Mouse (Mus musculus): Measurements from ENCODE around the gene Armt1.
"Not testable (repeated sequence)": the region's sequence is repeated elsewhere in the genome, so short reads cannot be mapped to it uniquely, and the experiment has no call there.

Armt1 gene

DNA sequence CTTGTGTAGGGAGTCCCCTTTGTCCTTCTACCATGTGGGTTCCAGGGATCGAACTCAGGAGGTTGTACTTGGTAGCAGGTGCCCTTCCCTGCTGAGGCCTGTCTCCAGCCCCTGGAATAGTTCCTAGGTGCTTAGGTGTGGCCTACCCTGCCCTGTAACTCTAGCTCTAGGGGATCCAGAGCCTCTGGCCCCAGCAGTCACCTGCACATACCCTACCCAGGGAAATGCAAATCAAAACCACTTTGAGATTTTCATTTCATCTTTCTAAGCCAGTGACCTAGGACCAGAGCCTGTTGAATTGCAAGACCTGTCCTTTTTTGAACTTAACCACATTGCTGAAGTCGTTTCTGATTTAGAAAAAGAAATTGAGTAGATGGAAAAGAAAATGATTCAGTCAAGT, 1.6 kb downstream of the Armt1 start:
- DNase-seq (ENCODE audit: low spot score in 2 of 2) = not testable (repeated sequence)

- DNase-seq (ENCODE audit: low spot score in 2 of 2) = no peak
These were observed 3.1 kb downstream of the Armt1 start for GRCm38 (mm10) chr10:4435416-4435815.

GRCm38 (mm10) chr10:4456409-4456808, 24.1 kb downstream of the Armt1 start:
- DNase-seq (ENCODE audit: low spot score in 2 of 2) = no peak

- no peak for DNase-seq (ENCODE audit: low spot score in 2 of 2)
These were observed 27.9 kb downstream of the Armt1 start for GRCm38 (mm10) chr10:4460201-4460600.

GRCm38 (mm10) chr10:4465799-4466198, 33.5 kb downstream of the Armt1 start:
- DNase-seq (ENCODE audit: low spot score in 2 of 2) = no peak

- DNase-seq (ENCODE audit: low spot score in 2 of 2) = no peak
These were observed 37.1 kb downstream of the Armt1 start for GRCm38 (mm10) chr10:4469406-4469805.

- no peak for DNase-seq (ENCODE audit: low spot score in 2 of 2)
These were observed 41.3 kb downstream of the Armt1 start for GRCm38 (mm10) chr10:4473591-4473993.

DNA sequence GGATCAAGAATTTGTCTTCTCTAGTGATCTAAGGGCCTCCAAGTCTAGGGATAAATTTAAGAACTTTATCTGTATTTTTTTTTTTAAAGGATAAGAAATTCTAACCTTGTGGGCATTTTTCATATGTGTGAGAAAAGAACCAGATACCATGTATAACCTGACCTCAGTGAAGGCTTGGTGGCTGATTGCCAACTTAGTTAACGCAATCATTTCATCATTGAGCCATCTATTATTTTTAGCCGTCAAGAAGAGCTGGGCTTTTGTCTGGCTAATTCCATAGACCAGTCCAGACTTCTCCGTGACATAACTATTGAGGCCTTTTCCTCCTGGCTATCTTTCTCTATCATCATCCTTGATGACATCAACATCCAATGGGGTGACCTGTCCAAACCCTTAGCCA, 43.2 kb downstream of the Armt1 start:
- no peak for DNase-seq (ENCODE audit: low spot score in 2 of 2)

- DNase-seq (ENCODE audit: low spot score in 2 of 2) = no peak
These were observed 44.3 kb downstream of the Armt1 start for GRCm38 (mm10) chr10:4476604-4477003.

DNA sequence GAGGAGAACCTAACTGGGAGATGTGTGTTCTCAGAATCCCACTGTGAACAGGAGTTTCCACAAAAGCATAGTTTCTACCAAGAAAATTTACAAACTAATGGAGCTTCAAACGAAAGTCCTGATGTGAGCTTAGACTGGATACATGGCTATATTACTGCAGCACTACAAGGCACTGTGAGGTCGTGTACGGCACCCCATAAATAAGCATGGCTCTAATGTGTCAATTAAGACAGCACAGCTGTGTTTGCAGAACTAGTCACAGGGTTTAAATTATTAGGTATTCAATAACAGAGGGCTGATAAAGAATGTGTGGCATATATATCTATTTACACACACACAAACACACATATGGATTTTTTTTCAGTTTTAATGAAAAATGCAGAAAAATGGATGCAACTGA, 48.7 kb downstream of the Armt1 start:
- no peak for DNase-seq (ENCODE audit: low spot score in 2 of 2)

DNA sequence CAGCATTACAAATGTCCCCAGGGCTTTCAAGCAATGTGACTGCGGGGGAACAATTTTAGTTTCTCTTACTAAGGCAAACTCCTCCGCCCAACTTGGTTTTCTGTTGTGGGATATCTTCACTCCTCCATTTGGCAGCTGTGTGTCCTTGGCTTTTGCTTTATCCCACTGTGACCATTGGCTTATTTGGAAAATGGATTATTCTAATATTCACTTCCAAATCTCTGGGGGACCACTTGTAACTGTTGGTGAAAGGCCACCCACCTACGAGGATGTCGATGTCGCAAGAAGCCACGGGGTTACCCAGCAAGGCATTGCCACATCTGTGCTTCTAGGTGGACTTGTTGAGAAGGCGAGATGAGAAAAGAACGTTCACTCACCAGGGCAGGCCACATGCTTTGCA, 49.4 kb downstream of the Armt1 start:
- no peak for DNase-seq (ENCODE audit: low spot score in 2 of 2)

GRCm38 (mm10) chr10:4482355-4482754, 50.1 kb downstream of the Armt1 start, which contains the start of gene Ccdc170:
TSS of gene Ccdc170 (plus strand) at chr10:4482502.
- DNase-seq (ENCODE audit: low spot score in 2 of 2) = no peak

- no peak for DNase-seq (ENCODE audit: low spot score in 2 of 2)
These were observed 51.6 kb downstream of the Armt1 start for GRCm38 (mm10) chr10:4483848-4484247.

DNA sequence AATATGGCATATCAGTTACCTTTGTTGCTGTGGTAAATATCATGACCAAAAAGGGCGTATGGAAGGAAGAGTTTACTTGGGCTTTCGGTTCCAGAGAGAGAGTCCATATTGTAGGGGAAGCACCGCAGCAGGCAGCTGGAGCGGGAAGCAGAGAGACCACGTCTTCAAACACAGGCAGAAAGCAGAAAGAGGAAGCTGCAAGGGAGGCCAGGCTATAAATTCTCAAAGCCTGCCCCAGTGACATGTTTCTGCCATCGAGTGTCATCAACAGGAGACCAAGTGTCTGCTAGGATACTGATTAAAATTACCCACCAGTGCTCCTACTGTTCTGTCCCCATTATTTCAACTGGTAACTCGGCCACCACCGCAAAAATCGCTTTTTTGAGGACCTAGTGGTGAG, 52.7 kb downstream of the Armt1 start:
- DNase-seq (ENCODE audit: low spot score in 2 of 2) = no peak

- DNase-seq (ENCODE audit: low spot score in 2 of 2) = no peak
These were observed 57.6 kb downstream of the Armt1 start for GRCm38 (mm10) chr10:4489865-4490264.

- no peak for DNase-seq (ENCODE audit: low spot score in 2 of 2)
These were observed 59.0 kb downstream of the Armt1 start for GRCm38 (mm10) chr10:4491281-4491680.

DNA sequence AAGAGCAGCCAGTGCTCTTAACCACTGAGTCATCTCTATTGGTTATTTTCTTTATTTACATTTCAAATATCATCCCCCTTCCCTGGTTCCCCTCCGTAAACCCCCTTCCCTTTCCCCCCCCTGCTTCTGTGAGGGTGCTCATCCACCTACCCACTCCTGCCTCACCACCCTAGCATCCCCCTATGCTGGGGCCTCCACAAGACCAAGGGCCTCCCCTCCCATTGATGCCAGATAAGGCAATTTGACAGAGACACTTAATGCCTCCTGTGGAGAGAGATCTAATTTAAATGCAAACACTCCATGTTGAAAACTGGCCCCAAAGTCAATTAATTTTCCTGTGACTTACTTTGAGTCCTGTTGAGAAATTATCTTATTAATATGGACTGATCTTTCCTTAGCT, 59.8 kb downstream of the Armt1 start:
- no peak for DNase-seq (ENCODE audit: low spot score in 2 of 2)

GRCm38 (mm10) chr10:4492909-4493308, 60.6 kb downstream of the Armt1 start:
- no peak for DNase-seq (ENCODE audit: low spot score in 2 of 2)

DNA sequence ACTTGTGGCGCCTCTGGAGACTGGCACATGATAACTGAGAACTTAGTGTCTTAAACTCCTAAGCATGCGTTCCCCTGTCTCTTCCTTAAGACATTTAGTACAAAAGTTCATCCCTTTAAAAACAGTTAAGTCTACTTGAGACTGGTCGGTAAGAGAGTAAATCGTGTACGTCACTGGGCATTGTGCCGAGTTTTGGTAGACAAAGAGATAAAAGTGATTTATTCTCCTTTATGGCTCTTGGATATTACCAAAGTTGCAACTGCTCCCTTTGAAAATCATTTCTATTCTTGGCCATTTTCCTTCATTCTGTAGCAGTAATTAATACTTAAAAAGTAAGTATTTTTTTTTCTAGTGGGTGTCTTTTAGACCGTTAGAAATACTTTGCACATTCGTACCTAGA, 71.0 kb downstream of the Armt1 start:
- no peak for DNase-seq (ENCODE audit: low spot score in 2 of 2)
